Mouse (Mus musculus) CD4-positive naive resting alpha-beta T cell, adult 57 days (primary cell): ENCODE data around the gene Elovl2. TPM values are rescaled to one million over a fixed set of nuclear protein-coding genes. Genes with fewer than 3 reads are reported as not detected.

Experiments
- total RNA-seq: library from RNA; stranded (reverse); gene quantifications from one replicate; pipeline ENCODE4 v1.2.4, GENCODE M21; 2023

Elovl2 gene
- total RNA-seq = not detected

DNA sequence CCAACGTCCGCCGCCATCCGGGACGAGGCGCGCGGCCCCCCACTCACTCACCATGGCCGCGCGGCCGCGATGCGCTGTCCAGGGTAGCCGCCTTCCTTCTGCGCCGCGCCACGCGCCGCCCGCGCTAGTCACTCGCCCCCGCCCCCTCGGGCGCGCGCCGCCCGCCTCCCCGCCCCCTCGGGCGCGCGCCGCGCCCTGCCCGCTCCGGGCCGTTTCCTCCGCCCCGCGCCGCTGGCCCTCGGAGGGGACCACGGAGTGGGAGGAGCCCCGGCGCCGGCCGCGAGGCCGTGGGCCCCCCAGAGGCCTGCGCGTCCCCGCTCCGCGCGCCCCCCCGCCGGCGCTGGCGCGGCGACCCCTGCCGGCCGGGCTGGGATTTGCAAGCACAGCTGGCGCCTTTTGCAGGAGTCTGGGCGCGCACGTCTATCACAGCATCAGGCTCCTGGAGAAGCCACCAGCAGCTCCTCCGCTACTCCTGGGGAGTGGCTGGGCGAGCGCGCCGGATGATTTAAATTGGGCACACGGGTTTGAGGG is at the start of gene Elovl2:
Gene Elovl2 (minus strand): TSS at position 102 of the 531 bp plus-strand sequence.

DNA sequence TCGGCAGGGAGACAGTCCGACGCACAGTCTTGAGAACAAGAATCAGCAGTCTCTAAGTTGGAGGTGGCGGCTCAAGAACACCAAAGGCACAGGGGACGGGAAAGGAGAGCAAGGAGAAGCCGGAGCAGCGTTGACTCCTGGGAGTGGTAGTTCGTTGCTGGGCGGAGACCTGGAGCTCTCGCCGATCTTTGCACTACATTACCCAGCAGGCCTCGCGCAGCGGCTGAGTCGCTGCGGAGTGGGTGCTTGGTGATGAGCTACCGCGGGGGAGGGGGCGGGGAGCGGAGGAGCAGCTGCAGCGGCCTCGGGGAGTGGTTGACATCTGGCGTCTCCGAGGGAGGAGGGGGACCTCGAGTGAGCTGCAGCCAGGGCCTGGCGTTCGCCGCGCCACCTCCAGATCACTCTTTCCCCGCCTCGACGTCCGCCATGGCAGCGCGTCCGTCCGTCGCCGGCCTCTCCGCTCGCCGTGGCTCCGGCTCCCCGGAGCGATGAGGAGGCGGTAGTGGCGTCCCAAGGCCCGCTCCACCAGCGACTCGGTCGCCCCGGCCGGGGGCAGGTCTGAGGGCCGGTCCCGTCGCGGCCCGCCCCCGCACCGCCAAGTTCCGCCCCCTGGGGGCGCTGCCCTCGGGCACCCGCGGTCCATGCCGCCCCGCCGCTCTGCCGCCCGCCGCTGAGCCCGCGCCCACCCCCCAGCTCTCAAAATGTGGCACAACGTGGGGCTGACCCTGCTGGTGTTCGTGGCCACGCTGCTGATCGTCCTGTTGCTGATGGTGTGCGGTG is 29.5 kb upstream of the Elovl2 start, which contains the start of gene Smim13:
Gene Smim13 (plus strand): TSS at position 307 of the 780 bp plus-strand sequence.

Other genes with a start within 250 kb of the Elovl2 start
- 74.4 TPM for gene Pak1ip1, start 219.4 kb downstream of the Elovl2 start, total RNA-seq
- gene Tmem14c, start 204.1 kb downstream of the Elovl2 start, total RNA-seq = 37.0 TPM
- not detected for gene Mak, start 140.7 kb downstream of the Elovl2 start, total RNA-seq
- not detected for gene Gcm2, start 109.4 kb downstream of the Elovl2 start, total RNA-seq
- gene Sycp2l, start 106.1 kb downstream of the Elovl2 start, total RNA-seq = not detected
- gene Smim13, start 29.4 kb upstream of the Elovl2 start, total RNA-seq = 8.2 TPM
- not detected for gene Gm17364, start 53.6 kb upstream of the Elovl2 start, total RNA-seq